Mouse (Mus musculus) forebrain, postnatal 0 days (tissue): ENCODE data around the gene Gm7138. TPM values are rescaled to one million over a fixed set of nuclear protein-coding genes. Genes with fewer than 3 reads are reported as not detected.
"Not testable (repeated sequence)": the region's sequence is repeated elsewhere in the genome, so short reads cannot be mapped to it uniquely, and the experiment has no call there.

Source experiments
- ATAC-seq: fragments of 200-750 bp; cut with Nextera tagmentation; 2 replicates; pipeline ENCODE4 v1.8.0; 2017; ENCODE audit warnings: mild to moderate bottlenecking, moderate library complexity
- DNase-seq: peaks from one replicate; pipeline ENCODE4 v3.0.0-alpha.2; 2015
- H3K27ac ChIP-seq: fragments of 300-500 bp; sonication (generic); 2 replicates; pipeline ENCODE4 v1.5.1; 2014; ENCODE audit warnings: low read depth, mild to moderate bottlenecking, antibody characterized with exemption, low read length, moderate library complexity, mixed read lengths
- H3K27me3 ChIP-seq: fragments of 300-500 bp; sonication (generic); 2 replicates; pipeline ENCODE4 v1.6.1; 2014; ENCODE audit warnings: mild to moderate bottlenecking, low read length, mixed read lengths; ENCODE audit not compliant: insufficient read depth
- H3K36me3 ChIP-seq: fragments of 300-500 bp; sonication (generic); 2 replicates; pipeline ENCODE4 v1.6.1; 2014; ENCODE audit warnings: mild to moderate bottlenecking, moderate library complexity; ENCODE audit not compliant: insufficient read depth
- H3K4me1 ChIP-seq: fragments of 300-500 bp; sonication (generic); 2 replicates; pipeline ENCODE4 v1.6.1; 2014; ENCODE audit warnings: antibody characterized with exemption; ENCODE audit not compliant: insufficient read depth
- H3K4me2 ChIP-seq: fragments of 300-500 bp; sonication (generic); 2 replicates; pipeline ENCODE4 v1.6.1; 2014; ENCODE audit warnings: low read depth, mild to moderate bottlenecking, moderate library complexity
- H3K4me3 ChIP-seq: fragments of 300-500 bp; sonication (generic); 2 replicates; pipeline ENCODE4 v1.5.1; 2014; ENCODE audit warnings: low read depth, low read length, mixed read lengths
- H3K9ac ChIP-seq: fragments of 300-500 bp; sonication (generic); 2 replicates; pipeline ENCODE4 v1.6.1; 2014; ENCODE audit warnings: mild to moderate bottlenecking
- H3K9me3 ChIP-seq: fragments of 300-500 bp; sonication (generic); 2 replicates; pipeline ENCODE4 v1.6.1; 2016; ENCODE audit warnings: low read length
- CTCF ChIP-seq: sonication (generic); IDR thresholded peaks from 2 replicates; pipeline ENCODE4 v1.5.1; 2016; ENCODE audit warnings: antibody characterized with exemption, control low read depth, low read depth
- WGBS: fragments of 180-500 bp; shearing (Covaris S2); extraction: QIAGEN DNeasy Blood & Tissue Kit; methylation state at CpG from one replicate; pipeline ENCODE4 v1.1.7; 2014; 5-methylcytosine and 5-hydroxymethylcytosine counted together
- polyA plus RNA-seq: library from polyadenylated mRNA; unstranded; fragments of >200 nt; fragmentation: Nextera tagmentation; extraction: Ambion mirVana; gene quantifications from 2 replicates; pipeline ENCODE4 v1.2.1, GENCODE M21; 2015
- total RNA-seq: library from RNA; depleted of rRNA; stranded (reverse); fragments of >200 nt; gene quantifications from 2 replicates; pipeline ENCODE4 v1.2.3, GENCODE M21; 2014

Gene Gm7138
- total and polyA plus RNA-seq, 2 experiments from 2014 or later = not detected

DNA sequence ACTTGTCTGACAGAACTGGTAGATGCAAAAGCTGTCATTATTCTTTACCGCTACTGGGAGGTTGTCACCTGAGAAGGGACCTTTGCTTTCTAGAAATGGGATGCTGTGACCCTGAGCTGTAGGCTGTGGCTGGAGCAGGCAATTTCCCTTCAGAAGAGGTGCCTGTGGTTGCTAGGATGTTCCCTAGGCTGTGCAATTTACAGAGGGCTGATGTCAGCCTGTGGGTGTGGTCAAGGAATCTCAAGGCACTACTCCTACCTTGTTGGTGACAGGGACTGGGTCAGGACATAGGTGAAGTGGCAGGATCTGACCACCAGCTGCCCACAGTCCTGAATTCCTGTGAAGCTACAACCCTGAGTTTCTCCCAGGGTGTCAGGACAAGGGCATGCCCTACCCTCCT lies 7.0 kb downstream of the Gm7138 start:
- no peak for TF ChIP-seq CTCF
- Histone ChIP-seq H3K27ac (no peak overlapping the region), H3K9ac (no peak overlapping the region), H3K9me3 (no peaks in the 10 kb centered on the region), H3K36me3 (no peaks in the 10 kb centered on the region), H3K4me2 (no peak overlapping the region), H3K4me1 (no peaks in the 10 kb centered on the region), H3K4me3 (no peak overlapping the region), H3K27me3 (no peaks in the 10 kb centered on the region)
- WGBS = 73% methylated on average over 1 of the region's 1 CpGs
- no peak for DNase-seq
- ATAC-seq = no peak

DNA sequence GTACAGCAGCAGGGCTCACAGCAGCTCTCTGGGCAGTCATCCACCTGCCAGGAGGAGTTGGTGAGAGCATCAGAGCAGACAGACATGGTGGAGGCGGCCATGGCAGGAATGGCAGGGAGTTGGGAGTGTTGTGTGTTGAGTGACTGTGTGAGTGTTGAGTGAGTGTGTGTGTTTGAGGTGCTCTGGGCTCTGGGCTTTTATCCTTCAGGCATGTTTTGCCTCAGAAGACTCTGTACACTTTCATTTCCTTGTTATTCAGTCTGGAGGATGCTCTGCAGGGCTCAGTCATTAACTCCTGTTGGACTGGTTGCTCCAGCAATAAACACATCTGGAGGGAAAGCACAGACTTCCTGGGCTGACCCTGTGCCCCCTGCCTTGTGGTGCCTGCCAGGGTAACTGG lies 17.2 kb downstream of the Gm7138 start, which contains the start of gene Gm3233:
Gene Gm3233, minus strand, starts transcription at position 101 of the 400 bp plus-strand sequence.
- WGBS = no CpG with 5 or more reads among the region's 1 CpGs
- not testable (repeated sequence) for H3K9ac ChIP-seq, H3K4me3 ChIP-seq, H3K4me2 ChIP-seq, H3K27me3 ChIP-seq, H3K9me3 ChIP-seq, H3K36me3 ChIP-seq, H3K27ac ChIP-seq, DNase-seq, H3K4me1 ChIP-seq, ATAC-seq

DNA sequence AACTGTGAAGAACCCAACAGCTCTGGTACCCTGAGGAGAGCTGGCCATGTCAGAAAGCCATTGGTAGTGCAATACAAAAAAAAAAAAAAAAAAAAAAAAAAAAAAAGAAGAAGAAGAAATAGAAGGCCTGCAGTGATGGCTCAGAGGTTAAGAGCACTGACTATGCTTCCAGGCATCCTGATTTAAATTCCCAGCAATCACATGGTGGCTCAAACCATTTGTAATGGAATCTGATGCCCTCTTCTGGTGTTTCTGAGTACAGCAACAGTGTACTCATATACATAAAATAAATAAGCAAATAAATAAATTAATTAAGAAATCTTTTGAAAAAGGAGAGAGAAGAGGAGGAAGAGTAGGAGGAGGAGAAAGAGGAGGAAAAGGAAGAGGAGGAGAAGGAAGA lies 23.3 kb downstream of the Gm7138 start:
- TF ChIP-seq CTCF = no peak
- ATAC-seq (no peak), DNase-seq (no peak)
- H3K36me3 ChIP-seq = no peaks in the 10 kb centered on the region
- H3K9me3 ChIP-seq = no peaks in the 10 kb centered on the region
- H3K9ac ChIP-seq = no peak overlapping the region
- no peak overlapping the region for H3K4me3 ChIP-seq
- H3K27ac ChIP-seq = no peak overlapping the region
- no peak overlapping the region for H3K4me2 ChIP-seq
- no peaks in the 10 kb centered on the region for H3K27me3 ChIP-seq
- no peaks in the 10 kb centered on the region for H3K4me1 ChIP-seq

DNA sequence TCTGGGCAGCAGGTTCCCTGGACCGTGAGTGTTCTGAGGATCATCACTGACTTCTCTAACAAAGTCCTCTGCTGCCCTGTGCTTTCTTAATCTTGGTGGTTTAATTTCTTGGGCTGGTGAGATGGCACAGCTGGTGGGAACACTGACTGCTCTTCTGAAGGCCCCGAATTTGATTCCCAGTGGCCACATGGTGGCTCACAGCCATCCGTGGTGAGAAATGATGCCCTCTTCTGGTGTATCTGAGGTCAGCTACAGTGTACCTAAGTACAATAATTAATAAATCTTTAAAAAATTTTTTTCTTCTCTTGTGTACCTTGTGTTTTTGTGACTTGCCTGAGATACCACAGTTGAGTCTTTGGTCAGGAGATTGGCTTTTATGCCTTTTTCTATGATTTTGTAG lies 24.4 kb downstream of the Gm7138 start:
- not testable (repeated sequence) for H3K27me3 ChIP-seq, H3K9me3 ChIP-seq, H3K36me3 ChIP-seq, H3K4me2 ChIP-seq, H3K4me3 ChIP-seq, H3K27ac ChIP-seq, H3K4me1 ChIP-seq, DNase-seq, ATAC-seq, H3K9ac ChIP-seq
- WGBS = 53% methylated on average over 3 of the region's 3 CpGs

DNA sequence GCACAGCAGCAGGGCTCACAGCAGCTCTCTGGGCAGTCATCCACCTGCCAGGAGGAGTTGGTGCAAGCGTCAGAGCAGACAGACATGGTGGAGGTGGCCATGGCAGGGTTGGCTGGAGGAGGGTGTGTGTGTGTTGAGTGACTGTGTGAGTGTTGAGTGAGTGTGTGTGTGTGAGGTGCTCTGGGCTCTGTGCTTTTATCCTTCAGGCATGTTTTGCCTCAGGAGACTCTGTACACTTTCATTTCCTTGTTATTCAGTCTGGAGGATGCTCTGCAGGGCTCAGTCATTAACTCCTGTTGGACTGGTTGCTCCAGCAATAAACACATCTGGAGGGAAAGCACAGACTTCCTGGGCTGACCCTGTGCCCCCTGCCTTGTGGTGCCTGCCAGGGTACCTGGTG lies 25.5 kb downstream of the Gm7138 start, which contains the start of gene Gm9736:
Gene Gm9736, minus strand, starts transcription at position 101 of the 400 bp plus-strand sequence.
- not testable (repeated sequence) for H3K9me3 ChIP-seq, H3K27ac ChIP-seq, H3K36me3 ChIP-seq, H3K4me3 ChIP-seq, H3K27me3 ChIP-seq, H3K4me1 ChIP-seq, H3K9ac ChIP-seq, ATAC-seq, H3K4me2 ChIP-seq, DNase-seq
- WGBS = 62% methylated on average over 1 of the region's 1 CpGs

DNA sequence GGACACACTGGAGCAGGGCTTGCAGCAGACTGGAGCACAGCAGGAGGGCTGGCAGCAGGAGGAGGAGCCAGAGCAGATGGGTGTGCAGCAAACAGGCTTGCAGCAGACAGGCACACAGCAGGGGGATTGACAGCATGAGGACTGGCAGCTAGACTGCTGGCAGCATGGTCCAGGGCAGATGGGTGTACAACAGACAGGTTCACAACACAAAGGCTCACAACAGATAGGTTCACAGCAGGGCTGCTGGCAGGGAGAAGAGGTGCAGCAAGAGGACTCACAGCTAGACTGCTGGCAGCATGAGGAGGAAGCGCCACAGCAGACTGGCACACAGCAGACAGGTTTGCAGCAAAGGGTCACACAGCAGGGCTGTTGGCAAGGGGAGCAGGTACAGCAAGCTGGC lies 26.1 kb downstream of the Gm7138 start:
- H3K4me3 ChIP-seq, H3K9me3 ChIP-seq, H3K4me1 ChIP-seq, H3K9ac ChIP-seq, H3K4me2 ChIP-seq, H3K36me3 ChIP-seq, H3K27ac ChIP-seq, H3K27me3 ChIP-seq, ATAC-seq, DNase-seq: not testable (repeated sequence)
- 56% methylated on average over 1 of the region's 1 CpGs for WGBS

DNA sequence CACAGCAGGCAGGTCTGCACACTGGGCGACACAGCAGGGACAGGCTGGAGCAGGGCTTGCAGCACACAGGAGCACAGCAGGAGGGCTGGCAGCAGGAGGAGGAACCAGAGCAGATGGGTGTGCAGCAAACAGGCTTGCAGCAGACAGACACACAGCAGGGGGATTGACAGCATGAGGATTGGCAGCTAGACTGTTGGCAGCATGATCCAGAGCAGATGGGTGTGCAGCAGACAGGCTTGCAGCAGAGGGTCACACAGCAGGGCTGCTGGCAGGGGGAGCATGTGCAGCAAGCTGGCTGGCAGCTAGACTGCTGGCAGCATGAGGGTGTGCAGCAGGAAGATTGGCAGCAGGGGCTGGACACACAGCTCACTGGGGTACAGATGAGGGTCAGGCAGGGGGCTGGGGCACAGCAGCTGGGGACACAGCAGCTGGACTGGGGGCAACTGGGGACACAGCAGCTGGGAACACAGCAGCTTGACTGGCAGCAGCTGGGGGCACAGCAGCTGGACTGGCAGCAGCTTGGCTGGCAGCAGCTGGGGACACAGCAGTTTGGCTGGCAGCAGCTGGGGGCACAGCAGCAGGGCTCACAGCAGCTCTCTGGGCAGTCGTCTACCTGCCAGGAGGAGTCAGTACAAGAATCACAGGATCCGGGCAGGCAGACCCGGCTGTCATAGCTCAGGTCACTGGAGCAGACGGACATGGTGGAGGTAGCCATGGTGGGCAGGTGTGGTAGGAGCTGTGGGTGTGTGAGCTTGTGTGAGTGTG lies 34.6 kb downstream of the Gm7138 start, which contains the start of gene Gm18596:
Gene Gm18596, minus strand, starts transcription at position 715 of the 765 bp plus-strand sequence.
- not testable (repeated sequence) for H3K36me3 ChIP-seq, H3K4me1 ChIP-seq, H3K4me2 ChIP-seq, ATAC-seq, H3K27ac ChIP-seq, H3K27me3 ChIP-seq, H3K9ac ChIP-seq, H3K4me3 ChIP-seq, H3K9me3 ChIP-seq
- peak; percentile 19 for DNase-seq
- 55% methylated on average over 4 of the region's 5 CpGs for WGBS
